Mouse (Mus musculus): ENCODE measurements at regions not wholly inside any gene's neighbourhood (a gene's known extent, or its start where the extent isn't known, plus 50 kb on each side); places are given as distances from the start of the nearest gene placed in this dataset.

- Histone ChIP-seq H3K9me3 (replicated peaks) (no peaks in the 10 kb centered on the region), H3K4me3 (replicated peaks) (no peak overlapping the region), H3K36me3 (no peaks in the 10 kb centered on the region), H3K4me1 (no peaks in the 10 kb centered on the region), H3K27ac (replicated peaks) (no peak overlapping the region), H3K4me2 (replicated peaks) (no peak overlapping the region), H3K9ac (no peak overlapping the region), H3K27me3 (no peaks in the 10 kb centered on the region)
- 54% methylated on average over 5 of the region's 5 CpGs for WGBS
- no peak for ATAC-seq (ENCODE audit: insufficient number of reproducible peaks, low FRiP score, low TSS enrichment, low read depth)
Observed at GRCm38 (mm10) chr8:8392303-8392702, 268.7 kb downstream of the Efnb2 start.

GRCm38 (mm10) chr8:8391321-8391720 is 269.7 kb downstream of the Efnb2 start:
- Histone ChIP-seq H3K27ac (replicated peaks) (no peak overlapping the region), H3K36me3 (no peaks in the 10 kb centered on the region), H3K9me3 (replicated peaks) (no peaks in the 10 kb centered on the region), H3K4me1 (no peaks in the 10 kb centered on the region), H3K27me3 (no peaks in the 10 kb centered on the region), H3K9ac (no peak overlapping the region), H3K4me3 (replicated peaks) (no peak overlapping the region), H3K4me2 (replicated peaks) (no peak overlapping the region)
- WGBS = 68% methylated on average over 9 of the region's 9 CpGs
- ATAC-seq (ENCODE audit: insufficient number of reproducible peaks, low FRiP score, low TSS enrichment, low read depth) = no peak

- H3K27ac ChIP-seq (replicated peaks) = no peak overlapping the region
- H3K9me3 ChIP-seq (replicated peaks) = no peaks in the 10 kb centered on the region
- no peaks in the 10 kb centered on the region for H3K27me3 ChIP-seq
- H3K4me1 ChIP-seq = no peaks in the 10 kb centered on the region
- ATAC-seq (ENCODE audit: insufficient number of reproducible peaks, low FRiP score, low TSS enrichment, low read depth) = no peak
- H3K9ac ChIP-seq = no peak overlapping the region
- no peaks in the 10 kb centered on the region for H3K36me3 ChIP-seq
- no peak overlapping the region for H3K4me2 ChIP-seq (replicated peaks)
- no peak overlapping the region for H3K4me3 ChIP-seq (replicated peaks)
- WGBS = 60% methylated on average over 4 of the region's 4 CpGs
Observed at GRCm38 (mm10) chr8:8378248-8378647, 282.8 kb downstream of the Efnb2 start.

GRCm38 (mm10) chr8:8376791-8377190 is 284.3 kb downstream of the Efnb2 start:
- Histone ChIP-seq H3K27me3 (no peaks in the 10 kb centered on the region), H3K4me1 (no peaks in the 10 kb centered on the region), H3K4me2 (replicated peaks) (no peak overlapping the region), H3K9ac (no peak overlapping the region), H3K9me3 (replicated peaks) (no peaks in the 10 kb centered on the region), H3K27ac (replicated peaks) (no peak overlapping the region), H3K4me3 (replicated peaks) (no peak overlapping the region), H3K36me3 (no peaks in the 10 kb centered on the region)
- no peak for ATAC-seq (ENCODE audit: insufficient number of reproducible peaks, low FRiP score, low TSS enrichment, low read depth)
- 68% methylated on average over 3 of the region's 3 CpGs for WGBS

- Histone ChIP-seq H3K9ac (no peak overlapping the region), H3K4me3 (replicated peaks) (no peak overlapping the region), H3K4me2 (replicated peaks) (no peak overlapping the region), H3K27ac (replicated peaks) (no peak overlapping the region), H3K4me1 (no peaks in the 10 kb centered on the region), H3K9me3 (replicated peaks) (no peaks in the 10 kb centered on the region), H3K27me3 (no peaks in the 10 kb centered on the region), H3K36me3 (no peaks in the 10 kb centered on the region)
- WGBS = 61% methylated on average over 2 of the region's 2 CpGs
- ATAC-seq (ENCODE audit: insufficient number of reproducible peaks, low FRiP score, low TSS enrichment, low read depth) = no peak
Observed at GRCm38 (mm10) chr8:8376379-8376778, 284.7 kb downstream of the Efnb2 start.

- Histone ChIP-seq H3K9ac (no peak overlapping the region), H3K4me3 (replicated peaks) (no peak overlapping the region), H3K36me3 (no peaks in the 10 kb centered on the region), H3K9me3 (replicated peaks) (no peaks in the 10 kb centered on the region), H3K27ac (replicated peaks) (no peak overlapping the region), H3K4me2 (replicated peaks) (no peak overlapping the region), H3K4me1 (no peaks in the 10 kb centered on the region), H3K27me3 (no peaks in the 10 kb centered on the region)
- ATAC-seq (ENCODE audit: insufficient number of reproducible peaks, low FRiP score, low TSS enrichment, low read depth) = no peak
- 81% methylated on average over 4 of the region's 4 CpGs for WGBS
Observed at GRCm38 (mm10) chr8:8367282-8367871, 293.7 kb downstream of the Efnb2 start.

GRCm38 (mm10) chr8:8361941-8362537 is 299.0 kb downstream of the Efnb2 start:
- no peak overlapping the region for H3K4me3 ChIP-seq (replicated peaks)
- ATAC-seq (ENCODE audit: insufficient number of reproducible peaks, low FRiP score, low TSS enrichment, low read depth) = no peak
- no peaks in the 10 kb centered on the region for H3K9me3 ChIP-seq (replicated peaks)

GRCm38 (mm10) chr8:8360586-8360985 is 300.5 kb downstream of the Efnb2 start:
- H3K27ac ChIP-seq (replicated peaks) = no peak overlapping the region
- no peak overlapping the region for H3K9ac ChIP-seq
- H3K27me3 ChIP-seq = no peaks in the 10 kb centered on the region
- no peaks in the 10 kb centered on the region for H3K36me3 ChIP-seq
- no peak for ATAC-seq (ENCODE audit: insufficient number of reproducible peaks, low FRiP score, low TSS enrichment, low read depth)
- H3K9me3 ChIP-seq (replicated peaks) = no peaks in the 10 kb centered on the region
- H3K4me3 ChIP-seq (replicated peaks) = no peak overlapping the region
- no peak overlapping the region for H3K4me2 ChIP-seq (replicated peaks)
- H3K4me1 ChIP-seq = no peaks in the 10 kb centered on the region

More at GRCm38 (mm10) chr8:8361941-8362537, 299.0 kb downstream of the Efnb2 start:
- 87% methylated on average over 7 of the region's 7 CpGs for WGBS
- no peak overlapping the region for H3K9ac ChIP-seq
- H3K27ac ChIP-seq (replicated peaks) = no peak overlapping the region
- no peaks in the 10 kb centered on the region for H3K4me1 ChIP-seq
- no peaks in the 10 kb centered on the region for H3K27me3 ChIP-seq
- H3K36me3 ChIP-seq = no peaks in the 10 kb centered on the region
- H3K4me2 ChIP-seq (replicated peaks) = no peak overlapping the region

- Histone ChIP-seq H3K4me1 (no peaks in the 10 kb centered on the region), H3K4me2 (replicated peaks) (no peak overlapping the region), H3K27ac (replicated peaks) (no peak overlapping the region), H3K27me3 (no peaks in the 10 kb centered on the region), H3K9ac (no peak overlapping the region), H3K36me3 (no peaks in the 10 kb centered on the region), H3K9me3 (replicated peaks) (no peaks in the 10 kb centered on the region), H3K4me3 (replicated peaks) (no peak overlapping the region)
- WGBS = 82% methylated on average over 4 of the region's 4 CpGs
- ATAC-seq (ENCODE audit: insufficient number of reproducible peaks, low FRiP score, low TSS enrichment, low read depth) = no peak
Observed at GRCm38 (mm10) chr8:8354977-8355376, 306.1 kb downstream of the Efnb2 start.

GRCm38 (mm10) chr8:8344661-8345060 is 316.4 kb downstream of the Efnb2 start:
- Histone ChIP-seq H3K27me3 (no peaks in the 10 kb centered on the region), H3K9me3 (replicated peaks) (no peaks in the 10 kb centered on the region), H3K9ac (no peak overlapping the region), H3K4me3 (replicated peaks) (no peak overlapping the region), H3K4me1 (no peaks in the 10 kb centered on the region), H3K36me3 (no peaks in the 10 kb centered on the region), H3K4me2 (replicated peaks) (no peak overlapping the region), H3K27ac (replicated peaks) (no peak overlapping the region)
- 57% methylated on average over 2 of the region's 2 CpGs for WGBS
- ATAC-seq (ENCODE audit: insufficient number of reproducible peaks, low FRiP score, low TSS enrichment, low read depth) = no peak

- no peaks in the 10 kb centered on the region for H3K36me3 ChIP-seq
- H3K4me1 ChIP-seq = peaks cover 19% of the 10 kb centered on the region
- H3K4me2 ChIP-seq (replicated peaks) = no peak overlapping the region
- 61% methylated on average over 19 of the region's 19 CpGs for WGBS
- no peak for ATAC-seq (ENCODE audit: insufficient number of reproducible peaks, low FRiP score, low TSS enrichment, low read depth)
- no peak overlapping the region for H3K9ac ChIP-seq
- H3K27me3 ChIP-seq = no peaks in the 10 kb centered on the region
- no peaks in the 10 kb centered on the region for H3K9me3 ChIP-seq (replicated peaks)
- H3K4me3 ChIP-seq (replicated peaks) = no peak overlapping the region
- H3K27ac ChIP-seq (replicated peaks) = no peak overlapping the region
Observed at GRCm38 (mm10) chr8:8335256-8335972, 325.6 kb downstream of the Efnb2 start.

- ATAC-seq (ENCODE audit: insufficient number of reproducible peaks, low FRiP score, low TSS enrichment, low read depth) = no peak
- 68% methylated on average over 7 of the region's 7 CpGs for WGBS
Observed at GRCm38 (mm10) chr8:8334515-8334914, 326.5 kb downstream of the Efnb2 start.

More at GRCm38 (mm10) chr8:8334515-8334914, 326.5 kb downstream of the Efnb2 start:
- Histone ChIP-seq H3K27ac (replicated peaks) (no peak overlapping the region), H3K4me3 (replicated peaks) (no peak overlapping the region), H3K9ac (no peak overlapping the region), H3K4me1 (peaks cover 19% of the 10 kb centered on the region), H3K36me3 (no peaks in the 10 kb centered on the region), H3K9me3 (replicated peaks) (no peaks in the 10 kb centered on the region), H3K4me2 (replicated peaks) (no peak overlapping the region), H3K27me3 (no peaks in the 10 kb centered on the region)

Measured in embryonic facial prominence, embryonic 15.5 days (tissue).